Mouse (Mus musculus): ENCODE data around the gene Dnah6. TPM values are rescaled to one million over a fixed set of nuclear protein-coding genes. Genes with fewer than 3 reads are reported as not detected.

Dnah6 gene
- polyA plus RNA-seq, 1 experiment from 2014 or later, result 0.01 TPM

DNA sequence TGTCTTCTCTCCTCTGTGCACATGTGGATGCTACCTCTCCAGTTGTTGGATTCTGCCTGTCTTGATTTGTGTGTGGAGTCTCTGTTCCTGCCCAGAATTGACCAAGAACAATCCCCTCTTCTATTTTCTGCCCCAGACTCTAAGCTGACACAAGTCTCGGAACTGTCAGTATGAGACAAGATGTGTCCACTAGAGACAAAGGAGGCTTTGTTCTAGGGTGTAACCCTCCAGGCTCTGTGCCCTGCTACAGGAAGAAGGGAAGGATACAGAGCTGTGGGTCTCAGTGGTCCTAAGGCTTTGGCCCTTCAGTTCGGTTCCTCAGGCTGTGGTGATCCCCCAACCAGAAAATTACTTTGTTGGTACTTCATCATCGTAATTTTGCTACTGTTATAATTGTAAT is 251.7 kb downstream of the Dnah6 start:
- no peaks in the 10 kb centered on the region for H3K36me3 ChIP-seq (replicated peaks; ENCODE audit: insufficient read depth, low read length)
- no peak overlapping the region for H3K27ac ChIP-seq (ENCODE audit: low read depth)
- DNase-seq (no peak), ATAC-seq (no peak)
- no peak overlapping the region for H3K4me2 ChIP-seq (ENCODE audit: low read depth, low read length)
- no peaks in the 10 kb centered on the region for H3K9me3 ChIP-seq (ENCODE audit: low read length)
- no peaks in the 10 kb centered on the region for H3K27me3 ChIP-seq (ENCODE audit: insufficient read depth, low read length)
- WGBS (ENCODE audit: insufficient replicate concordance), result 82% methylated on average over 3 of the region's 3 CpGs
- H3K9ac ChIP-seq (replicated peaks), result no peak overlapping the region
- no peak overlapping the region for H3K4me3 ChIP-seq (ENCODE audit: low read depth, low read length)
- no peaks in the 10 kb centered on the region for H3K4me1 ChIP-seq (ENCODE audit: insufficient read depth)
- no peak for TF ChIP-seq CTCF (IDR thresholded peaks at IDR 0.05; ENCODE audit: low read depth)
- no peak for TF ChIP-seq EP300 (IDR thresholded peaks at IDR 0.05; ENCODE audit: low read depth)

Other genes starting within 250 kb of the Dnah6 start
- 235 and 239 TPM in 2 replicates for gene Suclg1, start 26.7 kb upstream of the Dnah6 start, polyA plus RNA-seq (2015; fragmentation: Nextera tagmentation; extraction: Ambion mirVana)
- not detected in 2 replicates for gene 4931417E11Rik, start 248.0 kb upstream of the Dnah6 start, polyA plus RNA-seq (2015; fragmentation: Nextera tagmentation; extraction: Ambion mirVana)